Mouse (Mus musculus) neutrophil, adult 59 days (primary cell): Measurements from ENCODE around the gene Inip. TPM values are rescaled to one million over a fixed set of nuclear protein-coding genes. Genes with fewer than 3 reads are reported as not detected.

Source experiments
- total RNA-seq, 2 experiments: library from RNA; stranded (reverse); gene quantifications; 1 replicate in 1 of 2; 2 replicates in 1 of 2; pipeline ENCODE4 v1.2.4; 2023

The Inip gene
- total RNA-seq, result 10 to 100 TPM; 26.9 to 28.5 TPM

GRCm38 (mm10) chr4:59801489-59801888 lies at the start of gene Inip:
Gene Inip (minus strand): TSS chr4:59801589.

GRCm38 (mm10) chr4:59805181-59805967 lies 4.0 kb upstream of the Inip start, which contains the start of gene Snx30:
Gene Snx30 (plus strand): TSS chr4:59805840.

Other genes starting within 250 kb of the Inip start
- 10 to 100 TPM; 16.2 to 16.3 TPM for gene Hsdl2, start 220.0 kb downstream of the Inip start, total RNA-seq
- gene E130308A19Rik, start 175.4 kb downstream of the Inip start, total RNA-seq, result 1 to 10 TPM; 3.8 to 6.4 TPM
- gene Snx30, start 4.3 kb upstream of the Inip start, total RNA-seq, result 10 to 100 TPM; 20.1 to 25.1 TPM
- gene Slc46a2, start 113.5 kb upstream of the Inip start, total RNA-seq, result not detected
- gene Mup4, start 159.1 kb upstream of the Inip start, total RNA-seq, result not detected
- not detected for gene Mup6, start 162.7 kb upstream of the Inip start, total RNA-seq